Mouse (Mus musculus): ENCODE data around the gene Syp. TPM values are rescaled to one million over a fixed set of nuclear protein-coding genes. Genes with fewer than 3 reads are reported as not detected.

Gene Syp
- polyA plus RNA-seq, 1 experiment from 2014 or later = 1.5 TPM

DNA sequence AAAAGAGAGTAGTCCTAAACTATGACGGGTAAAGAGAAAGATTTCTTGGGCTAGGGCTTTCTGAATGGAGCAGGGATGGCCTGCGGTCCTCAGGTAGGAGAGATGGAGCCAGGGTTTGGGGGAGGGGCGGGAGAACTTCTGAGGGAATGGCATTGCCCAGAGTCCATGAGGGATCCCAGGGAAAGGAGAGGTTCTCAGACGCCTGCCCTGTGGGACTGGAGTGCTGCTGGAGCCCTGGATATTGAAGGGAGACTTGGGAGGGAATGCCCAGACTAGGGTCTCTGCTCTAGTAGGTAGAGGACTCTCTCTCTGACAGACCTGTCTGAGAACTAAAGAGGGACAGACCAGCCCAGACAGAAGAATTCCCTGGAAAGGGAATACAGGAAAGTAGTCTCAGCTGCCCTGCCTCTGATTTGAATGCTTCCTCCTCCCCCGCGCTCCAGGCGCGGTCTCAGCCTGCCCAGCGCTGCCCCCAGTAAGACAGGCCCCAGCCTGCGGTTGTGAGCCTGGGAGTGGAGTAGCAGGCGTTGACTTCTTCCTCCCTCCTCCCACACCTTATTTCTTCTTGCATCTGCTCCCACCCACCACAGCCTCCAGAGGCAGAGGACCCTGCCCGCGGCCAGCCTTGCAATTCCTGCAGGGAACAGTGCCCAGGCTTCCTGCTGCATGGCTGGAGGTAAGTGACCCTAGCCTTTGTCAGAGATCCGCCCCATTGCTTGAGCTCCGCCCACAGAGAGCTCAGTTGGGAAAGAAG lies 19.9 kb downstream of the Syp start:
- Histone ChIP-seq H3K4me3 (ENCODE audit: low read length) (peak overlapping the region; percentile 48), H3K4me1 (ENCODE audit: control insufficient read depth, insufficient read depth, low read length) (peaks cover 2% of the 10 kb centered on the region; the same call in 1 of the 2 replicates), H3K27me3 (ENCODE audit: control insufficient read depth, insufficient read depth, low read length) (no peaks in the 10 kb centered on the region), H3K9ac (ENCODE audit: low read depth, low read length) (peak overlapping the region; percentile 44; the same call in 1 of the 2 replicates), H3K4me2 (replicated peaks; ENCODE audit: low read depth, low read length) (peak overlapping the region; percentile 52), H3K27ac (ENCODE audit: low read depth, low read length) (peak overlapping the region; percentile 74; the same call in 1 of the 2 replicates), H3K36me3 (ENCODE audit: control insufficient read depth, insufficient read depth, low read length) (no peaks in the 10 kb centered on the region), H3K9me3 (ENCODE audit: control insufficient read depth, low read length) (no peaks in the 10 kb centered on the region)
- peak; percentile 83 for ATAC-seq (ENCODE audit: low FRiP score, low TSS enrichment)
- 28% methylated on average over 15 of the region's 15 CpGs for WGBS

DNA sequence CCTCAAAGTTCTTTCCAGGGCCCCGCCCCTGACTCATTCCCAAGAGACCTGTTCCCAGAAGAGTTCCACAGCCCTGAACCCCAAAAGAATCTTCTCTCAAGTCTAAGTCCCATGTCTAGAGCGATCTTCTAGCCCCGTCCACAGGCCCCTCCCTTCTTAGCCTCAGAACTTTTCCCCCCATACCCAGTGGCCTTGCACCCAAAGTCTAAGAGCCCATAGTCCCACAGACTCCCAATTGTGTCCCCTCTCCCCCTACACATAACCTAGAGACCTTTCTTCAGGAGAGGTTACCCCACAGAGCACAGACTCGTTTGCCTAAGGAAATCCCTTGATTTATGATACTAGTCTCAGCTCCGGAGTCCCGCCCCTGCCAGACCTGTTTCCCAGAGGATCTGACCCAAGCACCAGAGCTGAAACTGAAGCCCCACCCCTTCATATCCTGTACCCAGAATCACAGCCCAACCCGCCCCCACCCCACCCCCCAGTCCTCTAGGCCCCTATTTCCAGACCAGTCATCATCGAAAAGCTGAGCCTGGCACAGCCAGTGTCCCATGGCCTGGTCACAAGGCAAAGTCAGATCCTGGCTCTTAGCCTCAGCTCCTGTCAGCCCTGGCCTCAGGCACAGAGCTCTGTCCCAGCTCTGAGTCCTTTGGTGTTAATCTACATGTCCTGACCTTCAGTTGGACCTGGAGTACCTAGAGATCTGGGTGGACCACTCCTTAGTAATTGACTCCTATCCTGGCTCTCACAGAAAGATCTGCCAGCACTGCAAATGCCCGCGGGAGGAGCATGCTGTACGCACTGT lies 20.7 kb downstream of the Syp start:
- peak overlapping the region; percentile 74; the same call in 1 of the 2 replicates for H3K27ac ChIP-seq (ENCODE audit: low read depth, low read length)
- H3K4me1 ChIP-seq (ENCODE audit: control insufficient read depth, insufficient read depth, low read length) = peaks cover 2% of the 10 kb centered on the region; the same call in 1 of the 2 replicates
- no peaks in the 10 kb centered on the region for H3K36me3 ChIP-seq (ENCODE audit: control insufficient read depth, insufficient read depth, low read length)
- no peaks in the 10 kb centered on the region for H3K9me3 ChIP-seq (ENCODE audit: control insufficient read depth, low read length)
- 45% methylated on average over 11 of the region's 11 CpGs for WGBS
- peak; percentile 60 for ATAC-seq (ENCODE audit: low FRiP score, low TSS enrichment)
- peak overlapping the region; percentile 48; the same call in 1 of the 2 replicates for H3K4me3 ChIP-seq (ENCODE audit: low read length)
- H3K9ac ChIP-seq (ENCODE audit: low read depth, low read length) = 0 out of 2 replicates have a peak overlapping the region, but pooled peaks have one; percentile 44
- H3K4me2 ChIP-seq (replicated peaks; ENCODE audit: low read depth, low read length) = peak overlapping the region; percentile 52
- H3K27me3 ChIP-seq (ENCODE audit: control insufficient read depth, insufficient read depth, low read length) = no peaks in the 10 kb centered on the region

DNA sequence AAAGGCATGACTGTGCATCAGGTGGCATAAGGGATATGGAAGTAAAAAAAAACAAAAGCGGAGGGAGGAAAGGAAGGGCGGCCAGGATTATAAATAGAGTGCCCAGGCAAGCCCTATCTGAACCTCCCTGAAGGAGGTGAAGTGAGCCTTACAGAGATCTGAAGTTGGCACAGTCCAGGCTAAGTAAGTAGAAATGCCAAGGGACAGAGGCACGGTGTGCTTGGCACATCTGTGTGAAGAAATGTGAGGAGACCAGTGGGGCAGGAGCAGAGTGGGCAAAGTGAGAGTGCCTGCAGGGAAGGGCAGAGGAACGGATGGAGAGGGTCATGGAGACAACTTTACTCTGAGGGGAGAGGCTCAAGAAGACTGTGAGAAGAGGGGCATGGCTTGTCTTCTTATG lies 22.8 kb downstream of the Syp start:
- Histone ChIP-seq H3K27ac (ENCODE audit: low read depth, low read length) (no peak overlapping the region), H3K27me3 (ENCODE audit: control insufficient read depth, insufficient read depth, low read length) (no peaks in the 10 kb centered on the region), H3K9ac (ENCODE audit: low read depth, low read length) (no peak overlapping the region), H3K36me3 (ENCODE audit: control insufficient read depth, insufficient read depth, low read length) (peaks cover 4% of the 10 kb centered on the region; the same call in 1 of the 2 replicates), H3K9me3 (ENCODE audit: control insufficient read depth, low read length) (no peaks in the 10 kb centered on the region), H3K4me2 (replicated peaks; ENCODE audit: low read depth, low read length) (no peak overlapping the region), H3K4me1 (ENCODE audit: control insufficient read depth, insufficient read depth, low read length) (peaks cover 2% of the 10 kb centered on the region; the same call in 1 of the 2 replicates), H3K4me3 (ENCODE audit: low read length) (no peak overlapping the region)
- no peak for ATAC-seq (ENCODE audit: low FRiP score, low TSS enrichment)
- WGBS = 78% methylated on average over 4 of the region's 4 CpGs

DNA sequence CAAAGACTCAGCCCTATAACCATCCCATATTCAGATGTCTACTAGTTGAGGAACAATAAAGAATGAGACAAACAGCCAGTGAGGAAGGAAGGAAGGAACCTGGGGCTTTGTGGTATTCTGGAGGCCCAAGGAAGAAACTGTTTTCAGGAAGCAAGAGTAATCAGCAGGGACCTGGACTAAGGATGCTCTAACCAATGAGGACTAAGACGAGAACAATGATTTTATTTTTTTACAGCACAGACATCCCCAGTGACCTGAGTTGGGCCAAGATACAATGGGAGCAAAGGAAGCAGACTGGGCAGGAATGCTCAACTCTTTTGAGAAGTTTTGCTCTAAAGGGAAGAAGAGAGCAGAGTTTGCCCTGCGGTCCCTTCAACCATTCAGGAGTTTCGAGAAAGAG lies 24.7 kb downstream of the Syp start:
- ATAC-seq (ENCODE audit: low FRiP score, low TSS enrichment) = no peak
- no peak overlapping the region for H3K9ac ChIP-seq (ENCODE audit: low read depth, low read length)
- no peak overlapping the region for H3K4me2 ChIP-seq (replicated peaks; ENCODE audit: low read depth, low read length)
- no peaks in the 10 kb centered on the region for H3K27me3 ChIP-seq (ENCODE audit: control insufficient read depth, insufficient read depth, low read length)
- no peak overlapping the region for H3K4me3 ChIP-seq (ENCODE audit: low read length)
- no peaks in the 10 kb centered on the region for H3K9me3 ChIP-seq (ENCODE audit: control insufficient read depth, low read length)
- no peak overlapping the region for H3K27ac ChIP-seq (ENCODE audit: low read depth, low read length)
- H3K36me3 ChIP-seq (ENCODE audit: control insufficient read depth, insufficient read depth, low read length) = peaks cover 10% of the 10 kb centered on the region; the same call in 1 of the 2 replicates
- WGBS = 79% methylated on average over 3 of the region's 3 CpGs
- H3K4me1 ChIP-seq (ENCODE audit: control insufficient read depth, insufficient read depth, low read length) = peaks cover 2% of the 10 kb centered on the region; the same call in 1 of the 2 replicates

DNA sequence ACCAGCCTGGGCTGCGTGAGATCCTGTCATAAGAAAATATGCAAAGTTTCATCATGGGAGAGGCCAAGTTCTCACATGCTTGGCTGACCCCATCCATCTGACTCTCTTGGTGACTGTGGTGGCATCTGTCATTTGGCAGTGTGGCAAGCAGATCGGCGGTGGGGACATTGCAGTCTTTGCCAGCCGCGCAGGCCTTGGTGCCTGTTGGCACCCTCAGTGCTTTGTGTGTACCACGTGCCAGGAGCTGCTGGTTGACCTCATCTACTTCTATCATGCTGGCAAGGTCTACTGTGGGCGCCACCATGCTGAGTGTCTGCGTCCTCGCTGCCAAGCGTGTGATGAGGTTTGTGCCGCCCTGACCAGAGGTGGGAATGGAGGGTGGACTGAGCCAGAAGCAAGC lies 26.5 kb downstream of the Syp start:
- H3K27ac ChIP-seq (ENCODE audit: low read depth, low read length) = no peak overlapping the region
- peaks cover 13% of the 10 kb centered on the region; the same call in 1 of the 2 replicates for H3K36me3 ChIP-seq (ENCODE audit: control insufficient read depth, insufficient read depth, low read length)
- no peak overlapping the region for H3K4me2 ChIP-seq (replicated peaks; ENCODE audit: low read depth, low read length)
- H3K9me3 ChIP-seq (ENCODE audit: control insufficient read depth, low read length) = no peaks in the 10 kb centered on the region
- H3K4me1 ChIP-seq (ENCODE audit: control insufficient read depth, insufficient read depth, low read length) = no peaks in the 10 kb centered on the region
- no peaks in the 10 kb centered on the region for H3K27me3 ChIP-seq (ENCODE audit: control insufficient read depth, insufficient read depth, low read length)
- H3K9ac ChIP-seq (ENCODE audit: low read depth, low read length) = no peak overlapping the region
- WGBS = 88% methylated on average over 11 of the region's 11 CpGs
- ATAC-seq (ENCODE audit: low FRiP score, low TSS enrichment) = no peak
- H3K4me3 ChIP-seq (ENCODE audit: low read length) = no peak overlapping the region

DNA sequence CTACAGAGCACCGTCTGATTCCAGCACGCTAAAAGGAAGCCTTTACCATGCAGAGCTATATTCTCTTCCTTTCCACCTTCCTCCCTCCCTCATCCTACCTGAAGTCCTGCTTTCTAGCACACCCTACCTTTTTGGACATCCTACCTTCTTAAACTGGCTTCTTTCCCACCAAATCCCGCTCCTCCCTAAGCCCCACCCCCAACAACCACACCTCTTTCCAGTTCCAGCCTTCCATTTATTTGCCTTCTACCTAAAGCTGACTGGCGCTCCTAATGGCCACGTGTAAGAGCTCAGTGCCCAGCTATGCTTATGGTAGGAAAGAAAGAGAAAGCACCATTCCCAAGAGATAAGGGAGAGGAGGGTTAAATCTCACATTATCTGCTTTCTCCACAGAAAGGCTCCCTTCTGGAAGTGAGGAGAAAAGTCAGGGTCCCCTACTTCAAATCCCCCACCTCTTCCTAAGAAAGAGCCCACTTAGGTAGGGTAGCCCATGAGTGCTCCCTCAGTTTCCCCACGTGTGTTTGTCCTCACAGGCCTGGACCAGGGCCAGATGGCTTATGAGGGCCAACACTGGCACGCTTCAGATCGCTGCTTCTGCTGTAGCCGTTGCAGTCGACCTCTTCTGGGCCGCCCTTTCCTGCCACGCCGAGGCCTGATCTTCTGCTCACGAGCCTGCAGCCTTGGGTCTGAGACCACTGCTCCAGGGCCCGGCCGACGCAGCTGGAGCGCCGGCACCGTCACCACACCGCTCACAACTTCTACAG lies 27.6 kb downstream of the Syp start:
- H3K4me3 ChIP-seq (ENCODE audit: low read length) = no peak overlapping the region
- H3K36me3 ChIP-seq (ENCODE audit: control insufficient read depth, insufficient read depth, low read length) = peaks cover 13% of the 10 kb centered on the region; the same call in 1 of the 2 replicates
- no peak overlapping the region for H3K4me2 ChIP-seq (replicated peaks; ENCODE audit: low read depth, low read length)
- no peak overlapping the region for H3K9ac ChIP-seq (ENCODE audit: low read depth, low read length)
- no peaks in the 10 kb centered on the region for H3K27me3 ChIP-seq (ENCODE audit: control insufficient read depth, insufficient read depth, low read length)
- ATAC-seq (ENCODE audit: low FRiP score, low TSS enrichment) = no peak
- WGBS = 74% methylated on average over 21 of the region's 21 CpGs
- H3K9me3 ChIP-seq (ENCODE audit: control insufficient read depth, low read length) = no peaks in the 10 kb centered on the region
- H3K27ac ChIP-seq (ENCODE audit: low read depth, low read length) = no peak overlapping the region
- no peaks in the 10 kb centered on the region for H3K4me1 ChIP-seq (ENCODE audit: control insufficient read depth, insufficient read depth, low read length)

DNA sequence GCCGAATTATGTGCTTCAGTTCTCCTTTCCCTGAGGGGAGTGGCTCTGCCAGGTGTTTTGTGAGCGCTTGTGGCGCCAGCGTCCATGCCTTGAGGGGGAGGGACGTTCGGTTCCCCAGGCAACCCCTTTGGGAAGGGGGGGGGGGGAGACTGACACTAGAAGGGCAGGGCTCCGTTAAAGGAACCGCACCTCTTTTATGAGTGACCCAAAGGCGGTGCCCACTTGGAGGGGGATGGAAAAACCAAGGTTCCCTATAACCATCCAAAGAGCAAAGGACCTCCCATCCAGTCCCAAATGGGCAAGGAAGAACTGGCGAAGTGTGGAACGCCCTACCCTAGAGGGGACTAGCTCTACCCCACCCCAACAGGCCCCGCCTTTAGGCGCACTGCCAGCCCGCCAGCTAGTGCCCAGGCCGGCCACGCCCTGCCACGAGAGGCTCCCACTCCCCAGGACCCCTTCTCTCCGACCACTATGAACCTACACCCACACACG lies 32.2 kb downstream of the Syp start:
- Histone ChIP-seq H3K36me3 (ENCODE audit: control insufficient read depth, insufficient read depth, low read length) (peaks cover 9% of the 10 kb centered on the region; the same call in 1 of the 2 replicates), H3K4me2 (replicated peaks; ENCODE audit: low read depth, low read length) (peak overlapping the region; percentile 42), H3K27ac (ENCODE audit: low read depth, low read length) (peak overlapping the region; percentile 73), H3K4me1 (ENCODE audit: control insufficient read depth, insufficient read depth, low read length) (0 out of 2 replicates have a peak, but pooled peaks cover 3% of the 10 kb centered on the region), H3K9me3 (ENCODE audit: control insufficient read depth, low read length) (no peaks in the 10 kb centered on the region), H3K9ac (ENCODE audit: low read depth, low read length) (peak overlapping the region; percentile 56), H3K4me3 (ENCODE audit: low read length) (peak overlapping the region; percentile 56), H3K27me3 (ENCODE audit: control insufficient read depth, insufficient read depth, low read length) (no peaks in the 10 kb centered on the region)
- WGBS = 33% methylated on average over 19 of the region's 19 CpGs
- ATAC-seq (ENCODE audit: low FRiP score, low TSS enrichment) = peak; percentile 68

DNA sequence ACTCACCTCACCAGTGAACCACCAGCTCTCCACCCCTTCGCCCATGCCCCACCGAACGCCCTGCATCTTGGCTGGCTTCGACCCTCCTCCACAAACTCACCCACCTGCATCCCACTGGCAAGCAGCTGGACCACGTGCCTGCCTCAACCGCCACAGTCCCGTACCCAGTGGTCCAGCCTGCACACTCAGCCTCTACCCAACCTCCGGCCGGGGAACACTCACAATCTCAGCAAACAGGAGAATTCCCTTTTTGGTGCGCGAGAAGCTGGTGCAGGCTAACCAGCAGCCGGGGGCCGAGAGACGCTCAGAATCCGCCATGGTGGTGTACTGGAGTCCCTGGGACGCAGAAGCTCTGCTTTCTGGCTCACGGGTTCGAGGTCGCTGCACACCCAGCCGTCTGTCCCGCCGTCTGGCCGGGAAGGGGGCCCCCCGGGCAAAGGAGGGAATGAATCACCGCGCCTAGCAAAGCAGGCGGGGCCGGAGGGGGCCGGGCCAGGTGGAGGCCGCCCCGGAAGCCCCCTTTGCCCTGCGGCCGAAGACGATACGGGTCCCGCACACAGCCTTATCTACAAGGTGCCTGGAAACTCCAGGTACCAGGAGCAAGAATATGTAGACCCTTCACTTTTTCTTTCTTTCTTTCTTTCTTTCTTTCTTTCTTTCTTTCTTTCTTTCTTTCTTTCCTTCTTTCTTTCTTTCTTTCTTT lies 32.8 kb downstream of the Syp start, which contains the start of gene Plp2:
Plp2 (minus strand) TSS at position 470 of the 703 bp plus-strand sequence.
- 28% methylated on average over 36 of the region's 36 CpGs for WGBS
- peak; percentile 59 for ATAC-seq (ENCODE audit: low FRiP score, low TSS enrichment)
- H3K4me3 ChIP-seq (ENCODE audit: low read length) = peak within 1 kb of the TSS; percentile 56

More for the DNA sequence above, 32.8 kb downstream of the Syp start, which contains the start of gene Plp2:
- Histone ChIP-seq H3K27me3 (ENCODE audit: control insufficient read depth, insufficient read depth, low read length) (no peaks in the 10 kb centered on the region), H3K36me3 (ENCODE audit: control insufficient read depth, insufficient read depth, low read length) (peaks cover 9% of the 10 kb centered on the region; the same call in 1 of the 2 replicates), H3K4me2 (replicated peaks; ENCODE audit: low read depth, low read length) (peak within 1 kb of the TSS; percentile 42), H3K9ac (ENCODE audit: low read depth, low read length) (peak within 1 kb of the TSS; percentile 56), H3K9me3 (ENCODE audit: control insufficient read depth, low read length) (no peaks in the 10 kb centered on the region), H3K4me1 (ENCODE audit: control insufficient read depth, insufficient read depth, low read length) (0 out of 2 replicates have a peak, but pooled peaks cover 3% of the 10 kb centered on the region), H3K27ac (ENCODE audit: low read depth, low read length) (peak within 1 kb of the TSS; percentile 73)

Data from kidney, embryonic 14.5 days (tissue).